Mouse (Mus musculus): ENCODE data around the gene Pigk. TPM values are rescaled to one million over a fixed set of nuclear protein-coding genes. Genes with fewer than 3 reads are reported as not detected.

Gene Pigk
- polyA plus RNA-seq, 1 experiment = 3.9 TPM

DNA sequence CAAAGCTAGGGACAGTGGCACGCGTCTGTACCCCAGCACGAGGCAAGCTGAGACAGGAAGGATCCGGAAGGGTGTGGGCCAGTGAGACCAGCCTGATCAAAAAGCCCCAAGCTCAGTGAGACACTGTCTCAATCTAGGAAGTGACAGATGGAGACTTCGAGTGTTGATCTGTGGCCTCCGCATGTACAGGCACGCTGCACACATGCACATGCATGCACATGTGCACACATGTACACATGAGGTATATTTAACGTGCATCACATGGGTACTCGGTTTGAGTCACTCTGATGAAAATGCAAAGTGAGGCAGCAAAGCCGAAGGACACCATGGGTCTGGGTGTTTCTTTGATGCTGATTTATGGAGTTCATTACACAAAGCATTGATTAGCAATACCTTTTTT, 191.1 kb downstream of the Pigk start:
- no peaks in the 10 kb centered on the region for H3K4me1 ChIP-seq (ENCODE audit: control insufficient read depth, insufficient read depth, insufficient read length, low read length)
- H3K36me3 ChIP-seq (ENCODE audit: control insufficient read depth, insufficient read depth, low read length) = no peaks in the 10 kb centered on the region
- no peak for TF ChIP-seq POLR2A (IDR thresholded peaks at IDR 0.05; ENCODE audit: low read depth, low read length)
- no peak for TF ChIP-seq CTCF (IDR thresholded peaks at IDR 0.05; ENCODE audit: extremely low read depth, insufficient read length, insufficient replicate concordance, low read depth, low read length)
- WGBS = 90% methylated on average over 10 of the region's 10 CpGs
- no peak overlapping the region for H3K4me3 ChIP-seq (ENCODE audit: low read depth, low read length)
- no peaks in the 10 kb centered on the region for H3K27me3 ChIP-seq (ENCODE audit: control insufficient read depth, insufficient read depth, low read length)
- H3K27ac ChIP-seq (ENCODE audit: insufficient read depth, low read depth, low read length) = no peak overlapping the region

DNA sequence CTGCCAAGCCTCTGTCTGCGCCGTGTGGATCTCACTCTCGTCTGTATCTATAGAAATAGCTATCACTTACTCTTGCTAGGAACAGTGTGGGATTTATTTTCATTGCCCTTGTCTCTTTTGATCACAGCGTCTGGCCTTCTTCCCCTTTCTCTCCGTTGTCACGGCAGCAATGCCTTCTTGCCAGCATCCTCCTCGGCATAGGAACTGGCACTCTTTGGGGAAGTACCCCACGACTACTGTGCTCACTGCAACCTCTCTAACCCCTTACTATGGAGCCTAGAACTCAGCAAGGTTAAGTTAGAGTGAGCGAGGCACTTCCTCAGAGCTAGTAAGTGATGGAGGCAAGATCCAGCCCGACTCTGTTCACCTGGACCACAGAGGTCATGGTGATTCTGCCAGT, 191.9 kb downstream of the Pigk start:
- TF ChIP-seq POLR2A (IDR thresholded peaks at IDR 0.05; ENCODE audit: low read depth, low read length) (no peak), CTCF (IDR thresholded peaks at IDR 0.05; ENCODE audit: extremely low read depth, insufficient read length, insufficient replicate concordance, low read depth, low read length) (no peak)
- WGBS = 67% methylated on average over 10 of the region's 10 CpGs
- H3K27ac ChIP-seq (ENCODE audit: insufficient read depth, low read depth, low read length) = no peak overlapping the region
- H3K4me3 ChIP-seq (ENCODE audit: low read depth, low read length) = no peak overlapping the region
- H3K4me1 ChIP-seq (ENCODE audit: control insufficient read depth, insufficient read depth, insufficient read length, low read length) = no peaks in the 10 kb centered on the region
- H3K36me3 ChIP-seq (ENCODE audit: control insufficient read depth, insufficient read depth, low read length) = no peaks in the 10 kb centered on the region
- H3K27me3 ChIP-seq (ENCODE audit: control insufficient read depth, insufficient read depth, low read length) = no peaks in the 10 kb centered on the region

DNA sequence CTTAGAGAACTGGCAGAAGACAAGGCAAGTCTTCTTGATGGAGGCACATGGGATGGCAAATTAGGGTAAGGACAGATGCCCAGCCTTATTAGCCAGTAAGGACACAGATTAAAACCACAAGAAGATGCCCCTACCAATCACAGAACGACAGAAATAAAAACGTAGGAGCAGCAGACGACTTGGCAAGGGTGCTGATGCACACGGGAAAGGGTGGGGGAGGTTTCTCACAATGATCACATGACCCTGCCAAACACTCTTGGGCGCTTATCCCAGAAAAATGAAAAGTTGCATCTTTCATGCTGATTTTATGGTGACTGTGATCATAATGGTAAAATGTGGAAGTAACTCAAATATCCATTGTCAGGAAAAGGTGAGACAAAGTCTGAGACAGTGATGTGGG, 193.2 kb downstream of the Pigk start:
- no peaks in the 10 kb centered on the region for H3K36me3 ChIP-seq (ENCODE audit: control insufficient read depth, insufficient read depth, low read length)
- no peaks in the 10 kb centered on the region for H3K27me3 ChIP-seq (ENCODE audit: control insufficient read depth, insufficient read depth, low read length)
- no peak overlapping the region for H3K27ac ChIP-seq (ENCODE audit: insufficient read depth, low read depth, low read length)

DNA sequence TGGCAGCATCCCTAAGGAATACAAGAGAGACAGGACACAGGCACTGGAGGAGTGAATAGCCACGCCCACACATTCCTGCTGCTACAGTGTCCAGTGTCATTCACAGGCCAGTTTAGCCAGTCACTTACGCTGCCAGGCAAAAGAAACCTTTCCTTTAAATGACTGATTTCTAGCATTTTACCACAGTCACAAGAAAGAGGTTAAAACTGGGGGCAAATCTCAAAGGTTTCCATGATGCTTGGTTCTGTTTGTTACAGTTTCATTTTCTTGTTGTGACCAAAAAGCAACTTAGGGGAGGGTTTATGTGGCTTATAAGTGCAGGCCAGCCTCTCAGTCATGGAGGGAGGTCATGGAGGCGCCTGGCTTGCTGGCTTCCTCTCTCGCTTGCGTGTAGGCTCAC, 193.8 kb downstream of the Pigk start:
- no peak overlapping the region for H3K4me3 ChIP-seq (ENCODE audit: low read depth, low read length)
- no peak overlapping the region for H3K27ac ChIP-seq (ENCODE audit: insufficient read depth, low read depth, low read length)
- H3K4me1 ChIP-seq (ENCODE audit: control insufficient read depth, insufficient read depth, insufficient read length, low read length) = no peaks in the 10 kb centered on the region
- no peaks in the 10 kb centered on the region for H3K36me3 ChIP-seq (ENCODE audit: control insufficient read depth, insufficient read depth, low read length)
- TF ChIP-seq POLR2A (IDR thresholded peaks at IDR 0.05; ENCODE audit: low read depth, low read length) (no peak), CTCF (IDR thresholded peaks at IDR 0.05; ENCODE audit: extremely low read depth, insufficient read length, insufficient replicate concordance, low read depth, low read length) (no peak)
- H3K27me3 ChIP-seq (ENCODE audit: control insufficient read depth, insufficient read depth, low read length) = no peaks in the 10 kb centered on the region
- WGBS = 70% methylated on average over 5 of the region's 5 CpGs

More for the DNA sequence above, 193.2 kb downstream of the Pigk start:
- TF ChIP-seq CTCF (IDR thresholded peaks at IDR 0.05; ENCODE audit: extremely low read depth, insufficient read length, insufficient replicate concordance, low read depth, low read length) = no peak
- no peak for TF ChIP-seq POLR2A (IDR thresholded peaks at IDR 0.05; ENCODE audit: low read depth, low read length)
- 78% methylated on average over 5 of the region's 5 CpGs for WGBS
- Histone ChIP-seq H3K4me3 (ENCODE audit: low read depth, low read length) (no peak overlapping the region), H3K4me1 (ENCODE audit: control insufficient read depth, insufficient read depth, insufficient read length, low read length) (no peaks in the 10 kb centered on the region)

DNA sequence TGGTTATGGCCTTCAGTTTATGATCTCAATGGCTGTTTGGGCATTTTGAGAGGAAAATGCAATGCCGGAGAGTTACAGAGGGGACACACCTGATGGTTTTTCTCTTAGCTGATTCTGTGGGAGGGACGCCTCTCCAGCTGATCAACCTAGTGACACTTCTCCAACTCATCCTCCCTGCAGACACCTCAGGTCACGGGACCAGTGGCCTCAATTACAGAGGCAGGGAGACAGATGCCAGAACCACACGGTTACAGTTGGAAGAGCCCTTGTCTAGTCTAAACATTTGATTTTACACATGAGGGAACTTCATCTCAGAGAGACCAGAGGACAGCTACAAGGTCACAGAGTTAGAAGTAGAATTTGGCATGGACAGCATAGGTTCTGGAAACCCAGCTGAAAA, 197.7 kb downstream of the Pigk start:
- no peaks in the 10 kb centered on the region for H3K27me3 ChIP-seq (ENCODE audit: control insufficient read depth, insufficient read depth, low read length)
- no peaks in the 10 kb centered on the region for H3K4me1 ChIP-seq (ENCODE audit: control insufficient read depth, insufficient read depth, insufficient read length, low read length)
- H3K27ac ChIP-seq (ENCODE audit: insufficient read depth, low read depth, low read length) = peak overlapping the region; percentile 79
- H3K36me3 ChIP-seq (ENCODE audit: control insufficient read depth, insufficient read depth, low read length) = no peaks in the 10 kb centered on the region
- 85% methylated on average over 4 of the region's 4 CpGs for WGBS
- H3K4me3 ChIP-seq (ENCODE audit: low read depth, low read length) = no peak overlapping the region
- TF ChIP-seq POLR2A (IDR thresholded peaks at IDR 0.05; ENCODE audit: low read depth, low read length) (no peak), CTCF (IDR thresholded peaks at IDR 0.05; ENCODE audit: extremely low read depth, insufficient read length, insufficient replicate concordance, low read depth, low read length) (no peak)

DNA sequence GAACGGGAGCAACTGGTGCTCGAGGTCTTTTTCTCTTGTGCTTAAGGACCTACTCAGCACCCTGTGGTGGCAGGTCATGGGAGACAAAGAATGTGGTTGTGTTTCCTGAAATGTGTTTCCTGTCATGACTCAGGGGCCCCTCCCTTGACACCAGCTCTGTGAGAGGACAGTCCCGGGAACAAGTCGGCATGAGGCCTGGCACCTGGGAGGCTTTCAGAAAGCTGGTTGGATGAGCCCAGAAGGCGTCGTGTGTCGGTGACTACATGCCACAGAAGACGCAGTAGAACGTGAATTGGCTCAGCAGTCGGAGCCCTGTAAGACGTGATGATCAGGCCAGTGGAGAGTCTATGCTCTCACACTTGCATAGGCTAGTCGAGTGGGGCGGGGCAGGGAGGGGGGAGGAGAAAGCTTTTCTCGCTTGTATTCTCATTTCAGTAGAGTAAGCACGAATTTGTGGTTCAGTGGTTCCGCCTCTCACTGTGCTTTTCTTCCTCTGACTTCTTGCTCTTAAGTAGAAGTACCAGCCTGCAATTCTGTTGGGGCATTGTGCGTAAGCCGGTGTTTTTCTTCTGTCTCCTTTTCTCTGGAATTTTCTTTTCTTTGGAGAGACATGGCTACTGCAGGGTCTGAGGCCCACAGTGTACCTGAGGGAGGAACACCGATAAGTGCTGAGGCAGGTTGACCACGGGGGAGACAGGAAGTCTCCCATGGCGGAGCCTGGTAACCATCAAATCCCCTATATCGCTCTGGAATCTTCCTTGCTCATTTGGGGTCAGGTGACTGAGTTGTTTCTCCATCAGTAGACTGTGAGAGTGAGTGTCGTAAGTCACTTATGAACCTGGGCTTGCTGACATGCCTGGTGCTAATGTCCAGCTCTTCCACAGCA, 198.6 kb downstream of the Pigk start:
- H3K4me3 ChIP-seq (ENCODE audit: low read depth, low read length) = peak overlapping the region; percentile 43
- no peak for TF ChIP-seq CTCF (IDR thresholded peaks at IDR 0.05; ENCODE audit: extremely low read depth, insufficient read length, insufficient replicate concordance, low read depth, low read length)
- TF ChIP-seq POLR2A (IDR thresholded peaks at IDR 0.05; ENCODE audit: low read depth, low read length) = no peak
- no peaks in the 10 kb centered on the region for H3K36me3 ChIP-seq (ENCODE audit: control insufficient read depth, insufficient read depth, low read length)
- H3K27me3 ChIP-seq (ENCODE audit: control insufficient read depth, insufficient read depth, low read length) = no peaks in the 10 kb centered on the region
- peak overlapping the region; percentile 89 for H3K27ac ChIP-seq (ENCODE audit: insufficient read depth, low read depth, low read length)
- WGBS = 77% methylated on average over 23 of the region's 23 CpGs
- H3K4me1 ChIP-seq (ENCODE audit: control insufficient read depth, insufficient read depth, insufficient read length, low read length) = no peaks in the 10 kb centered on the region

DNA sequence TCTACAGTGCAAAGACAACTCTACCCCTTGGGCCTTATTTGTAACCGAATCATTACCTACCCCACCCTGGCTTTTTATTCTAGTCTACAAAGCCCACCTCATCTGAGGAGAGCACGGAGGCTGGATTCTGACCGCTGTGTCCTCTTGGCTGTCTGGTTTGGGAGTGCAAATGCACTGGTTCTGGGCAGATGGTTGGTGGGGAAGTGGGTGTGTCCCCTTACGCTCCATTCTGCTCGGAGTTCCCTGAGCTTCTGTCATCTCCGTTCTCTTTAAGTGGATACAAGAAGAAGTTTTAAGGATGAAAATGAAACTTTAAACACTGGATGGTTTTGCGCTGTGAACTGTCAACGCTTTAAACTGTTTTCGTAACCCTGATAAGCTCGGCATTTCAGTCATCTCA, 199.2 kb downstream of the Pigk start:
- no peaks in the 10 kb centered on the region for H3K4me1 ChIP-seq (ENCODE audit: control insufficient read depth, insufficient read depth, insufficient read length, low read length)
- H3K27ac ChIP-seq (ENCODE audit: insufficient read depth, low read depth, low read length) = peak overlapping the region; percentile 89
- H3K4me3 ChIP-seq (ENCODE audit: low read depth, low read length) = peak overlapping the region; percentile 39; the same call in 1 of the 2 replicates
- 81% methylated on average over 10 of the region's 10 CpGs for WGBS
- no peak for TF ChIP-seq CTCF (IDR thresholded peaks at IDR 0.05; ENCODE audit: extremely low read depth, insufficient read length, insufficient replicate concordance, low read depth, low read length)
- TF ChIP-seq POLR2A (IDR thresholded peaks at IDR 0.05; ENCODE audit: low read depth, low read length) = no peak
- H3K27me3 ChIP-seq (ENCODE audit: control insufficient read depth, insufficient read depth, low read length) = no peaks in the 10 kb centered on the region
- no peaks in the 10 kb centered on the region for H3K36me3 ChIP-seq (ENCODE audit: control insufficient read depth, insufficient read depth, low read length)
